In the genomic region with DNA sequence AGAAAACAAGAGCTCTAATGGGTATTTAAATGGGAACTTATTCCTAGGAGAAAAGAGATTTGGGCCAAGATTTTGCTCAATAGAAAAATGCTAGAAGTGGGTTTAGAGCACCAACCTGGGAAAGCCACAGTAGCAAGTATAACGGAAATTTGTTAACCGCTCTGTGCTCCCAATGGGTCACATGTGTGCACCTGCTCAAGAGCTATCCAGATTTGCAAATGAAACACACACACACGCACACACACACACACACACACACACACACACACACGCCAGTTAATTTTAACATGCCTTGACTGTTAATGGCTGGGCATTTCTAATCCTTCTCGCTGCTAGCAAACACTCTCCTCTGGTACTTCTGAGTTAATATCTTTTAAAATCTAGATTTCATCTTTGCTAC, we compare ENCODE assay signal across 1 mouse cellular context.
TF ChIP-seq lines count a peak whose summit lies in the region.

No protein-coding gene starts in this region.

TF ChIP-seq in CH12.LX, 34 proteins besides CTCF, POLR2A, EP300 and RAD21 (continued from another document):
- TF ChIP-seq IRF4 (IDR thresholded peaks at IDR 0.05; ENCODE audit: low read depth, low read length): peak; percentile 79
- TF ChIP-seq ZKSCAN1 (IDR thresholded peaks at IDR 0.05; ENCODE audit: borderline replicate concordance, low read depth, low read length): no peak
- no peak for TF ChIP-seq NELFE (IDR thresholded peaks at IDR 0.05; ENCODE audit: low read depth, low read length)
- no peak for TF ChIP-seq E2F4 (IDR thresholded peaks at IDR 0.05; ENCODE audit: insufficient replicate concordance, low read depth, low read length)
